Mouse (Mus musculus): ENCODE data around the gene Hoxb9. TPM values are rescaled to one million over a fixed set of nuclear protein-coding genes. Genes with fewer than 3 reads are reported as not detected.

Hoxb9 gene
- polyA plus RNA-seq, 1 experiment from 2014 or later: 72.9 TPM

DNA sequence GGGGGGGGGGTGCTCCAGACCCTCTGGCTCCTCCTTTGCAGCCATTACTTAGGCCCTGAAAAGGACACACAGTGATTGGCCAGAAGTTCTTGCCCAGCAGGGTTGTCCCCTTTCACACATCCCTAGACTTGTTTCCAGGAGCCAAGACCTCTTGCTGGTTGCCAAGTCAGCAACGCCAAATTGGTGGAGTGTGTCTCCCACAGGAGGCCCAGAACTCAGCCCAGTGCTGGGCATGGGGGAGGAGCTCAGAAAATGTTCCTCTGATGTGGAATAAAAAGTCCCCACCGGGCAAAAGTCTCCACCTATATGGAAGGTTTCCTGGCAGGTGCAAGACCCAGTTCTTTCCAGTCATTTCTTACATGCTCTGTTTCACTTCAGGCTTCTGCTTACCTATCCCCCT is 12.2 kb upstream of the Hoxb9 start:
- H3K4me2 ChIP-seq: no peak overlapping the region
- H3K36me3 ChIP-seq: no peaks in the 10 kb centered on the region
- peaks cover 53% of the 10 kb centered on the region for H3K27me3 ChIP-seq
- WGBS: 5% methylated on average over 2 of the region's 2 CpGs
- no peaks in the 10 kb centered on the region for H3K9me3 ChIP-seq
- peak overlapping the region; percentile 67 for H3K27ac ChIP-seq (replicated peaks)
- 0 out of 2 replicates have a peak overlapping the region, but pooled peaks have one; percentile 17 for H3K9ac ChIP-seq
- no peak overlapping the region for H3K4me3 ChIP-seq
- ATAC-seq (ENCODE audit: low read depth): no peak
- H3K4me1 ChIP-seq (replicated peaks): peaks cover 98% of the 10 kb centered on the region

- peaks cover 98% of the 10 kb centered on the region for H3K4me1 ChIP-seq (replicated peaks)
- ATAC-seq (ENCODE audit: low read depth): no peak
Observed at GRCm38 (mm10) chr11:96259511-96259910, 11.7 kb upstream of the Hoxb9 start.

GRCm38 (mm10) chr11:96260310-96260970 is 10.8 kb upstream of the Hoxb9 start:
- H3K4me1 ChIP-seq (replicated peaks): peaks cover 98% of the 10 kb centered on the region

More at GRCm38 (mm10) chr11:96259511-96259910, 11.7 kb upstream of the Hoxb9 start:
- Histone ChIP-seq H3K9ac (0 out of 2 replicates have a peak overlapping the region, but pooled peaks have one; percentile 1), H3K9me3 (no peaks in the 10 kb centered on the region), H3K27me3 (peaks cover 50% of the 10 kb centered on the region), H3K4me2 (no peak overlapping the region), H3K4me3 (no peak overlapping the region), H3K36me3 (no peaks in the 10 kb centered on the region; the same call in 1 of the 2 replicates), H3K27ac (replicated peaks) (peak overlapping the region; percentile 67)
- WGBS: 7% methylated on average over 1 of the region's 1 CpGs

GRCm38 (mm10) chr11:96261323-96261890 is 9.8 kb upstream of the Hoxb9 start:
- H3K27me3 ChIP-seq: peaks cover 49% of the 10 kb centered on the region
- H3K4me2 ChIP-seq: peak overlapping the region; percentile 41
- whole genome bisulfite sequencing: 3% methylated on average over 24 of the region's 24 CpGs
- H3K9me3 ChIP-seq: no peaks in the 10 kb centered on the region
- ATAC-seq (ENCODE audit: low read depth): 0 out of 2 replicates have a peak, but pooled peaks have one; percentile 20
- H3K27ac ChIP-seq (replicated peaks): peak overlapping the region; percentile 67
- H3K4me1 ChIP-seq (replicated peaks): peaks cover 98% of the 10 kb centered on the region
- H3K36me3 ChIP-seq: peaks cover 6% of the 10 kb centered on the region; the same call in 1 of the 2 replicates
- H3K9ac ChIP-seq: peak overlapping the region; percentile 58
- H3K4me3 ChIP-seq: peak overlapping the region; percentile 10; the same call in 1 of the 2 replicates

More at GRCm38 (mm10) chr11:96260310-96260970, 10.8 kb upstream of the Hoxb9 start:
- ATAC-seq (ENCODE audit: low read depth): peak; percentile 40
- H3K4me3 ChIP-seq: peak overlapping the region; percentile 17; the same call in 1 of the 2 replicates
- H3K27me3 ChIP-seq: peaks cover 47% of the 10 kb centered on the region
- H3K9me3 ChIP-seq: no peaks in the 10 kb centered on the region
- H3K4me2 ChIP-seq: peak overlapping the region; percentile 43
- H3K9ac ChIP-seq: no peak overlapping the region
- H3K36me3 ChIP-seq: peaks cover 6% of the 10 kb centered on the region; the same call in 1 of the 2 replicates
- WGBS: 3% methylated on average over 23 of the region's 23 CpGs
- H3K27ac ChIP-seq (replicated peaks): peak overlapping the region; percentile 67

DNA sequence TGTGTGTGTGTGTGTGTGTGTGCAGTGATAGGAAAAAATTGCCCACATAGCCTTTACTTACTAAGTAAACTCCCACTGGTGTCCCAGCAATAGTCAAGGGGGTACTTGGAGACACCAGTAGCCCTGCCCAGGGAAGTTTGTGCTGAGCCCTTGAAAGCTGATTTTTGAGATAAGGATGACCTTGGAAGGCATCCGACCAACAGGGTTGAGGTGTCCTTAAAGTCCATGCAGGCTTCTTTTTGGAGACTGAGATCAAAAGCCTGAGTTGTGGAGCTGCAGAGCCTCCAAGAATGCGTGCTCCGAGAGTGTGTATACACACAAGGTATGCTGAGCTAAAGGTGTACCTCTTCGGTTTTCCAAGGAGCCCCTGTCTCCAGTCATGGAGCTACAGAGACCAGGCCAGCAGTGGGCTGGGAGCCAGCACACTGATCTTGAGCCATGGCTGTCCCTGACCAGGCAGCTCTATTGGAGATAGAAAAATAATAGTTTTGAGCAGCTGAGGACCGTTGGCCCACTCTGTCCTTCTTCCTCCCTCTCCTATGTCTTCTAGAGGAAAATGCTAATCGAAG is 8.9 kb upstream of the Hoxb9 start:
- Histone ChIP-seq H3K27ac (replicated peaks) (no peak overlapping the region), H3K4me3 (no peak overlapping the region), H3K36me3 (peaks cover 6% of the 10 kb centered on the region; the same call in 1 of the 2 replicates), H3K4me2 (no peak overlapping the region), H3K27me3 (peaks cover 47% of the 10 kb centered on the region), H3K9ac (no peak overlapping the region), H3K9me3 (no peaks in the 10 kb centered on the region), H3K4me1 (replicated peaks) (peaks cover 98% of the 10 kb centered on the region)
- WGBS: 27% methylated on average over 6 of the region's 6 CpGs
- ATAC-seq (ENCODE audit: low read depth): no peak

DNA sequence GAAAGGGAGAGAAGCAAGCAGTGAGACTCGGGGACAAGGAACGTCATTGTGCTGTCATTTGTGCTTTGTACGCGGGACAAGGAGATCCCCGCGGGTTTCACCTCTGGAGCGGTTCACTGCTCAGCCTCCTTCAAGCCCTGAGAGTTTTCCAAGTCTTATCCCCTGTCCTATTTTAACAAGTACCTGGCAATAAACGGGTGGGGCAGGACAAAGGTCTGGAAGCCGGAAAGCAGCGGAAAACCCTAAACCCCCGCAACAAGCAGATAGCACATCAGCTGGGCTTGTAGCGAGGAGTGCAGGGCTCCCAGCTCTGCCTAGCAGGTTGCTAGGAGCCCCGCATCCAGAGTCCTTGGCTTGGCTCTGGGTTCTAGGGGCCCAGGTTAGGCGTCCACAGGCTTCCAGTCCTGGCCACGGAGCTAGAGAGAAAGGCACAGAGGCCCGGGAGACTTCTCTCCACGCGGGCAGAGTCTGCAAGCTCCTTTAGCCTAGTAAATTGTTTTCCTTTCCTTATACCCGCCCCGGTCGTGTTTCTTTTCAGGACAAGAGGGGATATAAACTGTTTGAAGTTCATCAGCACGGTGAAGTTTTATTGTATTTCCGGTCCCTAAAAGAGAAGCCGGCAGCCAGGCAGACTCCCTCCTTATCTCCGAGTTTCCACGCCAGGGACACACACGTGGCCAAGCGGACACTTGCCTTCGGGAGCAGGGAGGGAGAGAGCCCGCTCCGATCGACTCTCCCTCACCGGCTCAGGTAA is 7.4 kb upstream of the Hoxb9 start:
- peak overlapping the region; percentile 30 for H3K27ac ChIP-seq (replicated peaks)
- H3K4me3 ChIP-seq: peak overlapping the region; percentile 10
- H3K9me3 ChIP-seq: no peaks in the 10 kb centered on the region
- WGBS: 7% methylated on average over 33 of the region's 33 CpGs
- H3K4me2 ChIP-seq: peak overlapping the region; percentile 48
- peaks cover 93% of the 10 kb centered on the region for H3K4me1 ChIP-seq (replicated peaks)
- H3K36me3 ChIP-seq: peaks cover 6% of the 10 kb centered on the region; the same call in 1 of the 2 replicates
- no peak for ATAC-seq (ENCODE audit: low read depth)
- H3K27me3 ChIP-seq: peaks cover 33% of the 10 kb centered on the region
- peak overlapping the region; percentile 63 for H3K9ac ChIP-seq

- Histone ChIP-seq H3K36me3 (peaks cover 6% of the 10 kb centered on the region; the same call in 1 of the 2 replicates), H3K4me2 (peak overlapping the region; percentile 48), H3K4me3 (peak overlapping the region; percentile 10; the same call in 1 of the 2 replicates), H3K9me3 (no peaks in the 10 kb centered on the region), H3K27ac (replicated peaks) (peak overlapping the region; percentile 53; the same call in 1 of the 2 replicates), H3K4me1 (replicated peaks) (peaks cover 93% of the 10 kb centered on the region), H3K9ac (peak overlapping the region; percentile 63), H3K27me3 (peaks cover 29% of the 10 kb centered on the region)
- ATAC-seq (ENCODE audit: low read depth): no peak
- 27% methylated on average over 8 of the region's 8 CpGs for WGBS
Observed at GRCm38 (mm10) chr11:96264390-96265020, 6.8 kb upstream of the Hoxb9 start.

- peaks cover 93% of the 10 kb centered on the region for H3K4me1 ChIP-seq (replicated peaks)
- WGBS: 12% methylated on average over 7 of the region's 7 CpGs
- H3K27me3 ChIP-seq: peaks cover 29% of the 10 kb centered on the region
- H3K4me3 ChIP-seq: no peak overlapping the region
- peak overlapping the region; percentile 42; the same call in 1 of the 2 replicates for H3K9ac ChIP-seq
- H3K36me3 ChIP-seq: peaks cover 6% of the 10 kb centered on the region; the same call in 1 of the 2 replicates
- no peaks in the 10 kb centered on the region for H3K9me3 ChIP-seq
- ATAC-seq (ENCODE audit: low read depth): no peak
- peak overlapping the region; percentile 75 for H3K27ac ChIP-seq (replicated peaks)
- peak overlapping the region; percentile 29 for H3K4me2 ChIP-seq
Observed at GRCm38 (mm10) chr11:96265954-96266353, 5.3 kb upstream of the Hoxb9 start.

- Histone ChIP-seq H3K27me3 (peaks cover 28% of the 10 kb centered on the region), H3K36me3 (peaks cover 6% of the 10 kb centered on the region; the same call in 1 of the 2 replicates), H3K4me2 (peak overlapping the region; percentile 31), H3K9ac (peak overlapping the region; percentile 42; the same call in 1 of the 2 replicates), H3K4me3 (peak overlapping the region; percentile 10; the same call in 1 of the 2 replicates), H3K9me3 (no peaks in the 10 kb centered on the region), H3K27ac (replicated peaks) (peak overlapping the region; percentile 75), H3K4me1 (replicated peaks) (peaks cover 84% of the 10 kb centered on the region)
- WGBS: 45% methylated on average over 7 of the region's 7 CpGs
- ATAC-seq (ENCODE audit: low read depth): no peak
Observed at GRCm38 (mm10) chr11:96267021-96267920, 4.0 kb upstream of the Hoxb9 start.

- peak overlapping the region; percentile 100 for H3K27ac ChIP-seq (replicated peaks)
- H3K9ac ChIP-seq: peak overlapping the region; percentile 100
- peaks cover 6% of the 10 kb centered on the region; the same call in 1 of the 2 replicates for H3K36me3 ChIP-seq
- H3K9me3 ChIP-seq: no peaks in the 10 kb centered on the region
- H3K4me1 ChIP-seq (replicated peaks): peaks cover 83% of the 10 kb centered on the region
- no peak for ATAC-seq (ENCODE audit: low read depth)
- peak overlapping the region; percentile 96 for H3K4me2 ChIP-seq
- peaks cover 19% of the 10 kb centered on the region for H3K27me3 ChIP-seq
- H3K4me3 ChIP-seq: no peak overlapping the region
- WGBS: 17% methylated on average over 1 of the region's 1 CpGs
Observed at GRCm38 (mm10) chr11:96268031-96268745, 3.1 kb upstream of the Hoxb9 start.
